Mouse (Mus musculus) embryonic facial prominence, embryonic 12.5 days (tissue): ENCODE data around the gene Ccdc148. TPM values are rescaled to one million over a fixed set of nuclear protein-coding genes. Genes with fewer than 3 reads are reported as not detected.

ENCODE experiments used
- ATAC-seq: fragments of 200-750 bp; cut with Nextera tagmentation; 2 replicates; pipeline ENCODE4 v1.8.0; 2017; ENCODE audit not compliant: insufficient number of reproducible peaks, insufficient read depth, low FRiP score, low TSS enrichment
- H3K27ac ChIP-seq: fragments of 300-500 bp; sonication (generic); 2 replicates; pipeline ENCODE4 v1.5.1; 2016; ENCODE audit warnings: mild to moderate bottlenecking
- H3K27me3 ChIP-seq: fragments of 300-500 bp; sonication (generic); 2 replicates; pipeline ENCODE4 v1.6.1; 2016; ENCODE audit warnings: mild to moderate bottlenecking, moderate library complexity
- H3K36me3 ChIP-seq: fragments of 300-500 bp; sonication (generic); 2 replicates; pipeline ENCODE4 v1.6.1; 2016; ENCODE audit warnings: mild to moderate bottlenecking
- H3K4me1 ChIP-seq: fragments of 300-500 bp; sonication (generic); 2 replicates; pipeline ENCODE4 v1.6.1; 2016
- H3K4me2 ChIP-seq: fragments of 300-500 bp; sonication (generic); replicated peaks from 2 replicates; pipeline ENCODE4 v1.6.1; 2016; ENCODE audit warnings: mild to moderate bottlenecking, moderate library complexity
- H3K4me3 ChIP-seq: fragments of 300-500 bp; sonication (generic); 2 replicates; pipeline ENCODE4 v1.5.1; 2016; ENCODE audit warnings: mild to moderate bottlenecking
- H3K9ac ChIP-seq: fragments of 300-500 bp; sonication (generic); 2 replicates; pipeline ENCODE4 v1.6.1; 2016; ENCODE audit warnings: mild to moderate bottlenecking, moderate library complexity
- H3K9me3 ChIP-seq: fragments of 300-500 bp; sonication (generic); 2 replicates; pipeline ENCODE4 v1.6.1; 2016; ENCODE audit warnings: mild to moderate bottlenecking, moderate library complexity
- WGBS: fragments of 180-500 bp; shearing (Covaris S2); methylation state at CpG from one replicate; pipeline ENCODE4 v1.1.7; 2016; 5-methylcytosine and 5-hydroxymethylcytosine counted together
- polyA plus RNA-seq: library from polyadenylated mRNA; unstranded; fragments of >200 nt; fragmentation: Nextera tagmentation; extraction: Ambion mirVana; gene quantifications from 2 replicates; pipeline ENCODE4 v1.2.1, GENCODE M21; 2016

Gene Ccdc148
- polyA plus RNA-seq, 1 experiment from 2014 or later = 1.3 TPM

DNA sequence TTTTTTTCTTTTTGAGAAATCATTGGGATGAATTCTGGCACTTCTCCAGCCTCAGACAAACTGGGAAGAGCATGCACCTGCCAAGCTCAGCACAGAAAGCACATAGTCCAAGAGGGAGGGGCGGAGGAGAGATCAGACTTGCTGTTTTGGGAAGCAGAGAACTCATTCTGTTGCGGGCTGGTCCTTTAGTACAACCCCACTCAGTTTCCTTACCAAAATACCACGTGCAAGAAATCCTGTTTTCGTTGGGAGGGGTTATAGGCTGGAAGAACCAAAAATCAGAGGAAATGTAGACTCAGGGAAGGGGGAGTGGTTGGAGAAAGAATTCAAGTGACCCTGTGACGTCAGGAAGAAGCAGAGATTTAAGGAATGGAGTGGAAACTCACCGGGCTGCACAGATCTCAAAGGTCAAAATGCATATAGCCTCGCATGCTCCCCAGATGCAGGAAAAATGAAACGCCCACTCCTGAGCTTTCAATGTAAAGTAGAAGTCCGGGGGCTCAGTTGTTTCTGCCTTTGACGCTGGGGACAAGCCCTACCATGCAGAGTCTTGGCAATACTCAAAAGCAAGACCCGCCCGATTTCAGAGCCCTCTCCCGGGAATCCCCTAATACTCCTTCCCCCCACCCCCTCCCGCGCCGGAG lies 400 bp downstream of the Ccdc148 start:
- Histone ChIP-seq H3K27ac (no peak overlapping the region), H3K4me1 (peaks cover 9% of the 10 kb centered on the region; the same call in 1 of the 2 replicates), H3K9ac (0 out of 2 replicates have a peak overlapping the region, but pooled peaks have one; percentile 15), H3K36me3 (no peaks in the 10 kb centered on the region), H3K27me3 (no peaks in the 10 kb centered on the region), H3K4me3 (peak overlapping the region; percentile 94), H3K4me2 (peak overlapping the region; percentile 82), H3K9me3 (no peaks in the 10 kb centered on the region)
- WGBS = under 1% methylated on average over 16 of the region's 16 CpGs
- ATAC-seq = peak; percentile 59

DNA sequence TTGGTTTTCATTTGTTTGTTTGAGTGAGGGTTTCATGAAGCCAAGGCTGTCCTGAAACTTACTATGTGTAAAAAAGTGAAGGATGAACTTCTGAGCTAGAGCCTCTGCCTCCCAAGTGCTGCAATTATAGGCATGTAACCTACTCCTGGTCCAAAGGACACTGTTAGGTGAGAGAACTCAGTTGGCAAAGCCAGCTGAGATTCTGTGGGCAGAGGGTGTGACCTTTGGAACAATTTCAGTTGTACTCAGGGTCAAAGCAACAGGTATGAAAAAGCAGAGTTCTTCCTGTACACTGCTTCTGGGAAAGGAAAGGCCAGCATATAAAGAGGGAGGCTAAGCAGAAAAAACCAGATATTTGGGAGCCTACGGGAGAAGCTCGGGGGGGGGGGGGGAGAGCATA lies 2.4 kb downstream of the Ccdc148 start:
- Histone ChIP-seq H3K27ac (no peak overlapping the region), H3K9me3 (no peaks in the 10 kb centered on the region), H3K9ac (no peak overlapping the region), H3K4me3 (no peak overlapping the region), H3K4me1 (peaks cover 7% of the 10 kb centered on the region; the same call in 1 of the 2 replicates), H3K4me2 (no peak overlapping the region), H3K27me3 (no peaks in the 10 kb centered on the region), H3K36me3 (no peaks in the 10 kb centered on the region)
- WGBS = 51% methylated on average over 2 of the region's 2 CpGs
- ATAC-seq = no peak

DNA sequence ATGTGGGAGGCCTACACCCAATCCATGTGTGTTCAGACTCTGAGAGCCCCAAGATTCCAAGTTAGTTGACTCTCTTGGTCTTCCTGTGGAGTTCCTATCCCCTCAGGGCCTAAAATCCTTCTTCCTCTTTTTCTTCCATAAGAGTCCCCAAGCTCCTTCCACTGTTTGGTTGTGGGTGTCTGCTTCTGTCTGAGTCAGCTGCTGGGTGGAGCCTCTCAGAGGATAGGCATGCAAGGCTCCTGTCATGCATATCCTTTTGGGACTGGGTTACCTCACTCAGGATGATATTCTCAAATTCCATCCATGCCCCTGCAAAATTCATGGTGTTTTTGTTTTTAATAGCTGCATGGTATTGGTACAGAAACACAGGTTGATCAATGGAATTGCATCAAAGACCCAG lies 5.1 kb downstream of the Ccdc148 start:
- Histone ChIP-seq H3K27ac (no peak overlapping the region), H3K4me1 (peaks cover 3% of the 10 kb centered on the region; the same call in 1 of the 2 replicates), H3K36me3 (no peaks in the 10 kb centered on the region), H3K4me2 (no peak overlapping the region), H3K4me3 (no peak overlapping the region), H3K27me3 (no peaks in the 10 kb centered on the region), H3K9me3 (no peaks in the 10 kb centered on the region), H3K9ac (no peak overlapping the region)
- ATAC-seq = no peak

DNA sequence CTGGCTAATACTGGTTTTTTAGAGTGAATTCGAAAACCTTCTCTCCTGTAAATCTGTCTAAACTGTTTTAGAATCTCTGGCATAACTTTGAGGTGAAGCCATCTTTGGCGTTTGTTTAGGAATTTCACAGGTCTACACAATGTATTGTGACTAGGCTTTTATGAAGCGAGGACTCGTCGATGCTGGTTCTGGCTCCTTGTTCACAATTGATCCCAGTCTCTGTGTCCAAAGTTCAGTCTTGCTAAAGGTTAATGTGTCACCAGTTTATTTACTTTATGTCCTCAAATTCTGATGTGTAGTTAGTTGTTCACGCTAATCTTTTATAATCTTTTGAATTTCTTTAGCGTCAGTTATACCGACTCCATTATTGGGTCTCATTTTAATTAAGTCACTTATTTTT lies 29.4 kb downstream of the Ccdc148 start:
- Histone ChIP-seq H3K4me1 (no peaks in the 10 kb centered on the region), H3K27me3 (no peaks in the 10 kb centered on the region), H3K36me3 (no peaks in the 10 kb centered on the region), H3K4me2 (no peak overlapping the region), H3K9ac (no peak overlapping the region), H3K9me3 (no peaks in the 10 kb centered on the region), H3K27ac (no peak overlapping the region), H3K4me3 (no peak overlapping the region)
- ATAC-seq = no peak
- 92% methylated on average over 8 of the region's 8 CpGs for WGBS

DNA sequence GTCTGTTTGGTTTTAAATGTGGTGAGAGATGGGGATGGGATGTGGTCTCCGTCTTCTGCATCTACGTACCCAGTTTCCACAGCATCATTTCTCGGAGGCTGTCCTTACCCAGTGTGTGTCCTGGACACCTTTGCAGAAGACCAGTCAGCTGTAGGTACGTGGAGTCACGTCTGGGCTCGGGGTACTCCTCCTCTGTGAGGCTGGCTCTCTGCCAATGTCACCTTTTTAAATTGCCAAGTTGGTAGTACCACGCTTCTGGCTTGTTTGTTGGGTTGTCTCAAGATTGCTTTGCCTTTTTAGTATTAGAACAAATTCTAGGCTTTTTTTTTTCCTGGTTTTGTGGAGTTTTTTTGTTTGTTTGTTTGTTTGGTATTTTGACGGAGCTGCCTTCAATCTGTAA lies 30.7 kb downstream of the Ccdc148 start:
- no peak overlapping the region for H3K27ac ChIP-seq
- H3K4me2 ChIP-seq = no peak overlapping the region
- no peak overlapping the region for H3K4me3 ChIP-seq
- H3K36me3 ChIP-seq = no peaks in the 10 kb centered on the region
- no peaks in the 10 kb centered on the region for H3K4me1 ChIP-seq
- no peaks in the 10 kb centered on the region for H3K9me3 ChIP-seq
- 90% methylated on average over 8 of the region's 8 CpGs for WGBS
- H3K27me3 ChIP-seq = no peaks in the 10 kb centered on the region
- H3K9ac ChIP-seq = no peak overlapping the region
- ATAC-seq = no peak

DNA sequence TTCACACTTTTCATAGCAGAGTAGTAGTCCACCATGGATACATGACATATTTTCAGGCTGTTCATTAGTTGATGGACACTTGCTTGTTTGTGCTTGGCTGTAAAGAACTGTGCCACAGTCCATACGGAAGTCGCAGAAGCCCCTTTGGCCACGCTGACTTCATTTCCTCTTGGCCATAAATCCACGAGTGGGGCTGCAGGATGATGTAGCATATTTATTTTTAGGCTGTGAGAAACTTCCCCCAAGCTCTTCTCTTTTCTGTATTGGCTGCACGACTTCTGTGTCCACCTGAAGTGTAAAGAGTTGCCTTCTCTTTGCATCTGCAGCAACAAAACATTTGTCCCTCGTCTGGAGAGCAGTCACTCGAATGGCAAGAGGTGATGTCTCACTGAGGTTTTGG lies 31.5 kb downstream of the Ccdc148 start:
- Histone ChIP-seq H3K27me3 (no peaks in the 10 kb centered on the region), H3K4me2 (no peak overlapping the region), H3K9me3 (no peaks in the 10 kb centered on the region), H3K27ac (no peak overlapping the region), H3K4me1 (no peaks in the 10 kb centered on the region), H3K36me3 (no peaks in the 10 kb centered on the region), H3K4me3 (no peak overlapping the region), H3K9ac (no peak overlapping the region)
- 80% methylated on average over 7 of the region's 7 CpGs for WGBS
- ATAC-seq = no peak

DNA sequence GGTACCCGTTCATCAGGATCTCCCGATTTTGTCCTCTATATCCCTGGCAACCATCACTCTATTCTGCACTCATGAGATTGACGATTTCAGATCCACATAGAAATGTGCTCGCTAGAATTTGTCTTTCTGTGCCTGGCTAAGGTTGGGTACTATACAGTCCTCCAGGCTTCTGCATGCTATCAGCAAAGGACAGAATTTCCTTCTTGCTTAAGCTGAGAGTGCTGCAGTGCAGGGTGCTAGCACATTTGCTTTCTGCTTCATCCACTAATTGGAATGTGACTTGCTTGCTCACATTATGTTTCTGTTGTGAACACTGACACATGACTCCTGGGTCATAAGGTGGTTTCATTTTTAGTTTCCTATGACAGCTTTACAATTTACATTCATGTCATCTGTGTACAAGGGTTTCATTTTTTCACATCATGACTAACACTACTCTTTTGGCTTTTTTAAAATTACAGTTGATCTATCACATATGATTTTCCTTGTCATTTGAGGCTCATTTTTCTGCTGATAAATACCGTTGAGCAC lies 104.8 kb downstream of the Ccdc148 start:
- no peak overlapping the region for H3K9ac ChIP-seq
- H3K4me3 ChIP-seq = no peak overlapping the region
- no peaks in the 10 kb centered on the region for H3K36me3 ChIP-seq
- ATAC-seq = no peak
- no peaks in the 10 kb centered on the region for H3K9me3 ChIP-seq
- H3K4me2 ChIP-seq = no peak overlapping the region
- H3K4me1 ChIP-seq = no peaks in the 10 kb centered on the region
- H3K27ac ChIP-seq = no peak overlapping the region
- WGBS = 80% methylated on average over 5 of the region's 5 CpGs
- no peaks in the 10 kb centered on the region for H3K27me3 ChIP-seq

- H3K4me1 ChIP-seq = 0 out of 2 replicates have a peak, but pooled peaks cover under 1% of the 10 kb centered on the region
- H3K27ac ChIP-seq = no peak overlapping the region
- H3K27me3 ChIP-seq = no peaks in the 10 kb centered on the region
- ATAC-seq = no peak
- 61% methylated on average over 5 of the region's 5 CpGs for WGBS
- no peaks in the 10 kb centered on the region for H3K9me3 ChIP-seq
- H3K36me3 ChIP-seq = no peaks in the 10 kb centered on the region
- H3K4me3 ChIP-seq = no peak overlapping the region
- H3K4me2 ChIP-seq = no peak overlapping the region
- no peak overlapping the region for H3K9ac ChIP-seq
These were observed 106.1 kb downstream of the Ccdc148 start for GRCm38 (mm10) chr2:59054339-59054738.

GRCm38 (mm10) chr2:59053461-59054039 lies 106.9 kb downstream of the Ccdc148 start:
- 61% methylated on average over 7 of the region's 7 CpGs for WGBS
- no peaks in the 10 kb centered on the region for H3K9me3 ChIP-seq
- no peaks in the 10 kb centered on the region for H3K36me3 ChIP-seq
- no peak for ATAC-seq
- H3K4me3 ChIP-seq = no peak overlapping the region
- H3K4me1 ChIP-seq = 0 out of 2 replicates have a peak, but pooled peaks cover 4% of the 10 kb centered on the region
- no peak overlapping the region for H3K9ac ChIP-seq
- no peak overlapping the region for H3K4me2 ChIP-seq
- no peaks in the 10 kb centered on the region for H3K27me3 ChIP-seq
- H3K27ac ChIP-seq = no peak overlapping the region

DNA sequence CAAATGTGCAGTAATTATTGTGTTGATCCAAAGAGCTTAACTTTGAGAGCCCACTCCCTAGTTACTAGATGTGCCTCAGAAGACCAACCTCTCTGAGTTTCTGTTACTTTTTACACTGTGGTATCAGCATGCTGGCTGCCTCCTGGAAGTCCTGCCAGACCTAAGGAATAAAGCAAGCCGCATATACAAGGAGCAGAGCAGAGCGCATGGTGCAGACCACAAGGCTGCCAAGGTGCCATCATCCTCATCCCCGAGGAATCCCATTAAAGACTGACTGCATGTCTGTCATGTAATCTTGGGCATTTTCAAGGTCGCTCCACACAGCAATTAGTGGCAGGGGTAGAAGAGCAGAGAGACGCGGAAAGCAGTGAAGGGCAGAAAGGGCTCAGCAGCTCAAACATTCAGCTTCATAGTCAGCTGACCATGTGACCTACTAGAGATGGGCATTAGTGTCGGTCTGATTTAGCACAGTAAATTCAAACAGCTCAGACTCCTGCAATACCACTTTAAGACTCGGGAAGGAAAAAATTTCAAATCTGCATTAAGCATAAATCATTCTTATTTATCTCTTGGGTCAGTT lies 110.1 kb downstream of the Ccdc148 start:
- no peak for ATAC-seq
- Histone ChIP-seq H3K4me2 (no peak overlapping the region), H3K9me3 (no peaks in the 10 kb centered on the region), H3K4me3 (no peak overlapping the region), H3K36me3 (no peaks in the 10 kb centered on the region), H3K27me3 (no peaks in the 10 kb centered on the region), H3K9ac (no peak overlapping the region), H3K27ac (no peak overlapping the region), H3K4me1 (0 out of 2 replicates have a peak, but pooled peaks cover 4% of the 10 kb centered on the region)
- WGBS = 64% methylated on average over 8 of the region's 8 CpGs

DNA sequence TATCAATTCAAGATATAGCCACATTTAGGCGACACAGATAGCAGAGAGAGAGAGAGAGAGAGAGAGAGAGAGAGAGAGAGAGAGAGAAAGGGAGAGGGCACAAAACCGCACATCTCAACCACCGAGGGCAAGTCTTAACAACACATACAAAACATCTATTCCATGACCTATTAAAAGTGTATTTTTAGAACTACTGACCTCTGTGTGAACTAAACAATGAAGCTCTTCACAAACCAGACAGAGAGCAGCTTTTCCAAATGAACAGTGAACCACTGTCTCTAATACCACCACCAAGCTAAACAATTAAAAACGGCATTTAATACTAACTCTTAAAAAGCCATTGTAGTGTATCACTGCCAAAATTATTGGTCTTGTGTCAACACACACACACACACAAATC lies 110.8 kb downstream of the Ccdc148 start:
- H3K27me3 ChIP-seq = no peaks in the 10 kb centered on the region
- H3K4me1 ChIP-seq = 0 out of 2 replicates have a peak, but pooled peaks cover 4% of the 10 kb centered on the region
- H3K4me2 ChIP-seq = no peak overlapping the region
- H3K9me3 ChIP-seq = no peaks in the 10 kb centered on the region
- 30% methylated on average over 4 of the region's 4 CpGs for WGBS
- H3K36me3 ChIP-seq = no peaks in the 10 kb centered on the region
- no peak overlapping the region for H3K9ac ChIP-seq
- ATAC-seq = no peak
- H3K4me3 ChIP-seq = no peak overlapping the region
- H3K27ac ChIP-seq = no peak overlapping the region
